Mouse (Mus musculus) right cerebral cortex, adult 2 months (tissue): ENCODE measurements at regions not wholly inside any gene's neighbourhood (a gene's known extent, or its start where the extent isn't known, plus 50 kb on each side); places are given as distances from the start of the nearest gene placed in this dataset.
"Not testable (repeated sequence)": the region's sequence is repeated elsewhere in the genome, so short reads cannot be mapped to it uniquely, and the experiment has no call there.

Experiments
- DNase-seq, 2 experiments: peaks; one replicate each; pipeline ENCODE4 v3.0.0; 2021 to 2022; ENCODE audit warnings: low spot score in 2 of 2

DNA sequence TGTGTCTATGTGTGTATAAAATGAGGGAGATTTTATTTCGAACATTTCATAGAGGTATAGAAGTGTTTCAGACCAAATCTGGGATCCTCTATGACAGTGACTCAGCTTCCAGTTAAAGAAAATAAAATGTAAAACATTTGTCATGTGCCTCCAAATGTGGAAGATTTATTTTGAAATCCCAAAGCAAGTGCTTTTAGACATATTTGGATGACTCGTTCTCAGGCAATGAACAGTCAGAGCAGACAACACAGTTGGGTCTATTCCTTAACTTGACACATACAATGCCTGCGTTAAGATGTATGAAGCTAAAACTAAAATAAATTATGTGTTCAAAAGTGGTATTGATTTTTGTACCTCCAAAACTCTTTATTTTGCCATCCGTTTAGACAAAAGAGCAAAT lies 830.4 kb upstream of the Grm7 start:
- DNase-seq = no peak

DNA sequence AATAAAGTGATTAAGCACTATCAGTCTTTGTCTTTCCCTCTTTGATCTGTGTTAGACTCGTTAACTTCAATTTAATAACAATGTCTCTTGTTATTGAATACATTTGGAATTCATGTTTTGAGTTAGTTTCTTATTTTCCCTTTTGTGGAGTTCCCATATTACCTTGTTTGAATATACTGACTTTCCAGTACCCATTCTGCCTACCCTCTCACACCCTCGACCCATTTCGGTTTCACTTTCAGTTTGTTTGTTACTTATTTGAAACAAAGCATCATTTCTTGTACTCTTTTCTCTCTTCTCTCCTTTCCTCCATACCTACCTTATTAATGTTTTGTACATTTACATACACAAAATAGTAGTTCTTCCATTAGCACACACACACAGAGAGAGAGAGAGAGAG lies 797.1 kb upstream of the Grm7 start:
- no peak for DNase-seq

DNA sequence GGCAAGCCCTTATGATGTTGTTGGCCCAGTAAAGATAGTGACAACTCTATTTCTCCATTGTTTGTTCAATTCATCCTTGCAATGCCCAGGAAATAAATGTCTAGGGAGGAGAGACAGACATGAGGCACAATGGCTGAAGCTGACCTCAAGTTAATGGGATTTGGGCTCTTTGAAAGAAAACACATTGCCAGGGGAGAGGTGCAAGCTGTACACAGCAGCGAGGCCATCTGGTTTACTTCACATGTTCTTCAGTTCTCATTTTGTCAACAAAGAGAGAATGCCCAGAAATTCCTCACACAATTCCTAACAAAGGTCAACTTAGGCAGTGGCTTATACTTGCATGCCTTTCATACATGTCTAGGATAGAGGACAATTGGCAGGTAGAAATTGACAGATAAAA lies 789.6 kb upstream of the Grm7 start:
- DNase-seq = no peak

DNA sequence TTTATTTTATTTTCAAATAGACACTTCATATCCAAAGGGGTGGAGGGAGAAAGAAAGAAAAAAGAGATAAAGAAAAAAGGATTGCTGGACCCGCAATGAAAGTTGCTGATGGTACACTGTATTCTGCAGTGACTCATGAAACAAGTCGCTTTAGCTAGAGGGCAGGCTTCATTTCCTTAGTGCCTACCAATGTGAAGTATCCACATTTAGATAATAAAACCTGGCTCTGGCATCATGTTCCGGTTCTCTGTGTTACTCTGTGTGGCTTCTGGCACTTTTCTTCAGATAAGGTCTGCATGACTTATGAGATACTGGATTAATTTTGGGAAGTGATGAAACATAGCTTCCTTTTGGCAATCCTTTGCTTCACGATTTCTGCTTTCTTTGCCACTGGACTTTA lies 782.0 kb upstream of the Grm7 start:
- DNase-seq = no peak

DNA sequence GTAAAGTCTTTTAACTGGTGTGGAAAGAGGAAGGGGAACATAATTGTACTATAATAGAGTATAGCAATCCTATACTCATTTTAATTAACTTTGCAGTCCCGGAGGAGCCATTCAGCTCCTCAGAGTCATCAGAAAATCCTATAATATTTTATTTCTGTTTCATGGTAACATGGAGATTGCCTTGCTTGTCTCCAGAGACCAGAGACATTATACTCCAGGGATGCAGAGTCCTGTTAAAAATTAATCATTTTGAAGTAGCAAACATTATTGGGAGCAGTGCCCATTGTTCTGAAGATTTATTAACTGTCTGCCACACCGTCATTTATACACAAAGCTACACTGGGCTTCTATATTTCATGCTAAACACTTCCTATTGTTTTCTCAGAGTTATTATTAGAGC lies 771.2 kb upstream of the Grm7 start:
- no peak for DNase-seq

DNA sequence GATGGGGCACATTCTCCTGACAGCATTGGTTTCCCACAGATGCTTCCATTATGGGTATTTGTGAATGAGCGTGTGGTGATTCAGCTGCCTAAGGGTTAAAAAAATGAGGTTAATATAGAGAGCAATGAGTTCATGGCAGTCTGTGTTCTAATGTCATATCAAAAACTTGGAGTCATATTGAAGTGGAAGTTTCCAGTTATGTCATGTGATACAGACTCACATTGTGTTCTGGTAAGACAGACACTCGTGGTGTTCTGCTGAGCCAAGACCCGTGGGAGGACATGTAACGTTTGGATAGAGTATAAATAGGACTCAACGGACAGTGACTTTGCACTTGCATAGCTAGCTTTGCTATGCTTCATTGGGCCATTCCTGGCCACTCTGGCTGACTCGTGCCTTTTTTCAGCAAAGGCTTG lies 770.7 kb upstream of the Grm7 start:
- DNase-seq = peak; percentile 6 to 9

DNA sequence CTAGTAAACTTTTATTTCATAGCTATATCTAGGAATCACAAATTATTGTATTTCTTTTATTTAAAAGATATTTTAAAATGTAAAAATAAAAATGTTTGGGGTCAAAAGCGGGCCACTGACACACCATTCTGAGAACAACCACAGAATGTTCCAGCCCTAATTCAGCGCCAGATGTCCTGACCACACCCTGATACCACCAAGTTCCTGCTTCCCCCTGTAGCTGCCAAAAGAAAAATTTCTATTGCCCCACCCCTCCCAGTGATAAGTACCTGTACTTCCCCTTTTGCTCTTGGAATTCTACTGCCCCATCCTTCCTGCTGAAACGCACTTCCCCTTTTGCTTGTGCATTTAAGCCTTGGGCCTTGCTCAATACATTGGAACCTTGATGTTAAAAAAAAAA lies 769.8 kb upstream of the Grm7 start:
- not testable (repeated sequence) for DNase-seq

DNA sequence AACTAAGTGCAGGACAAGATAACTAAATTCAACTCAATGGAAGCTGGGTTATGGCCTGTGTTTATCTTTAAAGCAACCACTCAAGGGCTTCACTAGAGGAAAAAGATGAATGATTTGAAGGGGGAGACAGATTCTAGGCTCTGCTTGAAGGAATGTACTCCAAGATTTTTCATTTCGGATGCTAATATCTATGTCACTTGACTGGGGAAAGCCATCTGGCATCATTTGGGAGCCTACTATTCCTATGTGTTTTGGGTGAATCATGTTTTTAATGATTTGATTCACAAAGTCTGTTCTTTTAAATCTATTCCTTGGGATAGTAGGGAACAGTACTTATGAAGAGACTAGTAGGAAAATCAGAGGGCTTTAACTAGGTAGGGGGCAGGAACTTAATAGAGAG lies 766.2 kb upstream of the Grm7 start:
- no peak for DNase-seq

DNA sequence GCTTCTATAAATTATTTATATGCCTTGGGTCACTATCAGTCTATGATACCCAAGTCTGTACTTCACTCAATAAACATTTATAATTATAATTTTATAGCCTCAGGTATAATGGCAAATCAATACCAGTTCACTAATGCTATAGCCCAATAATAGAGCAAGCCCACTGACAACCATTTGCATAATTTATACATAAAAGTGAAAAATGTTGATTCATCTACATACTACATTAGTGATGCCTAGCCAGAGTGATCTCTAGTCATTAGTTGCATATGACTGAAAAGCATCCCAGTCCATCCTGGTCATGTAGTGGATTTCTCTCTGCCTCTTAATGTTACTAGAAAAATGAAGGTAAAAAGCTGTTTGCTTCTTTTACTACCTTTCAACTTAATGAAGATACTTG lies 721.6 kb upstream of the Grm7 start:
- no peak for DNase-seq

DNA sequence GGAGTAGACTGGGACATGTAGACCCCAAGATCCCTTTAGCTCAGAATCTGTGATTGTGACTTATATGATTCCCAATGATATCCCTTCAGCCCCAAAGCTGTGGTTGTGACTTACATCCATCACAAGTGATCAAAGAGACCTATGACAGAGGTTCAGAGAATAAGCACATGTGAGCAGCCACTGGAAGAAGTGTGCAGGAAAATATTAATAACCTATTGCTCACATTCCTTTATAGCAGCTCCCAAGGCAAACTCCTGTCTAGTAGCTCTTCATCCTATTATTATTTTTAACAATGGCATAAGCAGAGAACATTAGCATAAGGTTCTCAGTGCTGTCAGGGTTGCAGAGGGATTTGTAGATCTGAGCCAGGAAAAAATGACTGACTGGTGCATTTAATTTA lies 696.9 kb upstream of the Grm7 start:
- no peak for DNase-seq

DNA sequence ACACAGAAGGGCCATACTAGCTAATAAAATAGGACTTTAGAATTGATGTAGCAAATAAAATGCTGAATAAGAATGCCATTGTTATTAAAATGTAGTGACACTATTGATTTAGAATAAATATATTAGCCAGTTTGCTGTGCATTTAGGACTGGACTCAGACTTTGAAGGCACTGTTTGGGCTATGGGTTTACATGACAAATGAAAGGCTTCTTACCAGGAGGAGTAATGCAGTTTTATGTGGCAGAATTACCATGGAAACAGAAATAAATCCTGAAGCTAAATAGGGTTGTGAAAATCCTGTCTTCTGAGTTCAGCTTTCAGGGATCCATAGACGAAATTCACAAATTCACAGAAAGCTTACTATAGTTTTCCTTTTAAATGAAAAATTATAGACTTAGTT lies 696.5 kb upstream of the Grm7 start:
- no peak for DNase-seq

DNA sequence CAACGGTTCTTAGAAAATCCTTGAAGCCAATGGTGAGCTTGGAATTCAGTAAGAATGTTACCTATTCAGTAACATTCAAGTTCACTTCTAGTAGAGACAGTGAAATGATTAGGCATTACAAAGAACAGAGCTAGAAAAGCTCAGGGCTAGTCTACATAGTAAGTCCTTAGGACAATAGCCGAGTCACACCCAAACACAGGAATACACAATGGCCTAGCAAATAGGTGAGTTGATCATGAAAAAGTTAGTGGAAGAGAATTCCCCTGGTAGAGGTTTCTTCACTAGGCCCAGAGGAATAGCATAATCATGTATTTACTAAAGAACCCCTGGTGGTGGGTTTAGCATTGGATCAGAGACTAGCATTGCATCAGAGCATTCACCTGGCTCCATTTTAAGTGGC lies 687.5 kb upstream of the Grm7 start:
- not testable (repeated sequence) for DNase-seq
